Mouse (Mus musculus): ENCODE data around the gene Aifm1. TPM values are rescaled to one million over a fixed set of nuclear protein-coding genes. Genes with fewer than 3 reads are reported as not detected.

Gene Aifm1
- total RNA-seq (2021): 100 to 1,000 TPM in 1 of 2 experiments, 10 to 100 TPM in 1; 92.8 to 108 TPM
- polyA plus RNA-seq (2012; rRNA removed): 33.2 and 76.9 TPM in 2 replicates
- long read RNA-seq, transcript Aifm1-201 (16 exons, 2,237 nt): major isoform, 144 of 152 reads
- long read RNA-seq, partial matches to known transcripts: 2 of 152 reads
- long read RNA-seq, other reads (novel, unspliced or antisense): 6 of 152 reads

- Histone ChIP-seq H3K79me2 (replicated peaks; ENCODE audit: control insufficient read depth, insufficient read depth, low read length) (no peaks in the 10 kb centered on the region), H3K36me3 (ENCODE audit: control insufficient read depth, insufficient read depth, low read length) (no peaks in the 10 kb centered on the region), H3K4me3 (peak within 1 kb of the TSS; percentile 67), H3K27ac (peak within 1 kb of the TSS; percentile 85), H3K9ac (ENCODE audit: low read depth, low read length) (peak within 1 kb of the TSS; percentile 90), H3K27me3 (ENCODE audit: control insufficient read depth, insufficient read depth, low read length) (no peaks in the 10 kb centered on the region), H3K4me1 (ENCODE audit: control insufficient read depth, insufficient read depth, low read length) (no peaks in the 10 kb centered on the region; the same call in 1 of the 2 replicates)
- intact Hi-C loops (cut with DNase I): no loop called here
- DNase-seq: peak; percentile 89 to 95
- no peak for TF ChIP-seq CTCF (IDR thresholded peaks at IDR 0.05)
- peak; percentile 60 for TF ChIP-seq POLR2A (IDR thresholded peaks at IDR 0.05; ENCODE audit: insufficient read depth, low read depth, low read length)
- WGBS: 15% methylated on average over 45 of the region's 45 CpGs
Measured at GRCm38 (mm10) chrX:48513166-48513807, at the start of gene Aifm1. TSS of gene Aifm1 (minus strand) at chrX:48513563.

- no peak overlapping the region for H3K9ac ChIP-seq (ENCODE audit: low read depth, low read length)
- TF ChIP-seq EP300 (IDR thresholded peaks at IDR 0.05; ENCODE audit: insufficient read depth, low read depth, low read length): no peak
- peak; percentile 89 for TF ChIP-seq CTCF (IDR thresholded peaks at IDR 0.05)
- 35% methylated on average over 3 of the region's 3 CpGs for WGBS
- no peaks in the 10 kb centered on the region for H3K27me3 ChIP-seq (ENCODE audit: control insufficient read depth, insufficient read depth, low read length)
- H3K4me3 ChIP-seq: no peak overlapping the region
- H3K27ac ChIP-seq: no peak overlapping the region
- H3K4me1 ChIP-seq (ENCODE audit: control insufficient read depth, insufficient read depth, low read length): no peaks in the 10 kb centered on the region
- intact Hi-C loops (cut with DNase I): loop anchor here (1.0 to 10.0 kb wide), 4 partner anchors 35 to 540 kb away; no protein-coding TSS in a partner anchor
- no peaks in the 10 kb centered on the region for H3K79me2 ChIP-seq (replicated peaks; ENCODE audit: control insufficient read depth, insufficient read depth, low read length)
- DNase-seq: peak; percentile 52 to 75
- H3K36me3 ChIP-seq (ENCODE audit: control insufficient read depth, insufficient read depth, low read length): no peaks in the 10 kb centered on the region
Measured at GRCm38 (mm10) chrX:48532175-48532574, 18.8 kb upstream of the Aifm1 start.

GRCm38 (mm10) chrX:48526435-48526834 is 13.1 kb upstream of the Aifm1 start:
- Histone ChIP-seq H3K36me3 (ENCODE audit: control insufficient read depth, insufficient read depth, low read length) (no peaks in the 10 kb centered on the region), H3K4me1 (ENCODE audit: control insufficient read depth, insufficient read depth, low read length) (no peaks in the 10 kb centered on the region), H3K27ac (no peak overlapping the region), H3K79me2 (replicated peaks; ENCODE audit: control insufficient read depth, insufficient read depth, low read length) (no peaks in the 10 kb centered on the region), H3K4me3 (no peak overlapping the region), H3K9ac (ENCODE audit: low read depth, low read length) (no peak overlapping the region), H3K27me3 (ENCODE audit: control insufficient read depth, insufficient read depth, low read length) (no peaks in the 10 kb centered on the region)
- no peak for DNase-seq
- intact Hi-C loops (cut with DNase I): no loop called here
- TF ChIP-seq POLR2A (IDR thresholded peaks at IDR 0.05; ENCODE audit: insufficient read depth, low read depth, low read length) (no peak), CTCF (IDR thresholded peaks at IDR 0.05) (no peak), EP300 (IDR thresholded peaks at IDR 0.05; ENCODE audit: insufficient read depth, low read depth, low read length) (no peak)
- WGBS: 27% methylated on average over 3 of the region's 3 CpGs

GRCm38 (mm10) chrX:48525866-48526265 is 12.5 kb upstream of the Aifm1 start:
- no peak overlapping the region for H3K27ac ChIP-seq
- no peak overlapping the region for H3K4me3 ChIP-seq
- no peaks in the 10 kb centered on the region for H3K27me3 ChIP-seq (ENCODE audit: control insufficient read depth, insufficient read depth, low read length)
- WGBS: 44% methylated on average over 8 of the region's 8 CpGs
- H3K9ac ChIP-seq (ENCODE audit: low read depth, low read length): no peak overlapping the region
- intact Hi-C loops (cut with DNase I): no loop called here
- H3K4me1 ChIP-seq (ENCODE audit: control insufficient read depth, insufficient read depth, low read length): no peaks in the 10 kb centered on the region
- no peak for DNase-seq
- no peaks in the 10 kb centered on the region for H3K79me2 ChIP-seq (replicated peaks; ENCODE audit: control insufficient read depth, insufficient read depth, low read length)
- TF ChIP-seq POLR2A (IDR thresholded peaks at IDR 0.05; ENCODE audit: insufficient read depth, low read depth, low read length) (no peak), CTCF (IDR thresholded peaks at IDR 0.05) (no peak)
- H3K36me3 ChIP-seq (ENCODE audit: control insufficient read depth, insufficient read depth, low read length): no peaks in the 10 kb centered on the region

- Histone ChIP-seq H3K27ac (no peak overlapping the region), H3K36me3 (ENCODE audit: control insufficient read depth, insufficient read depth, low read length) (no peaks in the 10 kb centered on the region), H3K27me3 (ENCODE audit: control insufficient read depth, insufficient read depth, low read length) (no peaks in the 10 kb centered on the region), H3K4me3 (no peak overlapping the region), H3K9ac (ENCODE audit: low read depth, low read length) (no peak overlapping the region), H3K4me1 (ENCODE audit: control insufficient read depth, insufficient read depth, low read length) (no peaks in the 10 kb centered on the region), H3K79me2 (replicated peaks; ENCODE audit: control insufficient read depth, insufficient read depth, low read length) (no peaks in the 10 kb centered on the region)
- 77% methylated on average over 1 of the region's 1 CpGs for WGBS
- no peak for DNase-seq
- TF ChIP-seq CTCF (IDR thresholded peaks at IDR 0.05) (no peak), EP300 (IDR thresholded peaks at IDR 0.05; ENCODE audit: insufficient read depth, low read depth, low read length) (no peak), POLR2A (IDR thresholded peaks at IDR 0.05; ENCODE audit: insufficient read depth, low read depth, low read length) (no peak)
- intact Hi-C loops (cut with DNase I): no loop called here
Measured at GRCm38 (mm10) chrX:48525332-48525731, 12.0 kb upstream of the Aifm1 start.

GRCm38 (mm10) chrX:48523512-48523911 is 10.1 kb upstream of the Aifm1 start:
- Histone ChIP-seq H3K27me3 (ENCODE audit: control insufficient read depth, insufficient read depth, low read length) (no peaks in the 10 kb centered on the region), H3K27ac (no peak overlapping the region), H3K79me2 (replicated peaks; ENCODE audit: control insufficient read depth, insufficient read depth, low read length) (no peaks in the 10 kb centered on the region), H3K4me3 (no peak overlapping the region), H3K36me3 (ENCODE audit: control insufficient read depth, insufficient read depth, low read length) (no peaks in the 10 kb centered on the region), H3K9ac (ENCODE audit: low read depth, low read length) (no peak overlapping the region), H3K4me1 (ENCODE audit: control insufficient read depth, insufficient read depth, low read length) (no peaks in the 10 kb centered on the region)
- DNase-seq: no peak
- 75% methylated on average over 3 of the region's 3 CpGs for WGBS
- TF ChIP-seq CTCF (IDR thresholded peaks at IDR 0.05) (no peak), EP300 (IDR thresholded peaks at IDR 0.05; ENCODE audit: insufficient read depth, low read depth, low read length) (no peak), POLR2A (IDR thresholded peaks at IDR 0.05; ENCODE audit: insufficient read depth, low read depth, low read length) (no peak)
- intact Hi-C loops (cut with DNase I): no loop called here
